Comparison of ENCODE assay signal across 13 mouse cellular contexts in the genomic region with DNA sequence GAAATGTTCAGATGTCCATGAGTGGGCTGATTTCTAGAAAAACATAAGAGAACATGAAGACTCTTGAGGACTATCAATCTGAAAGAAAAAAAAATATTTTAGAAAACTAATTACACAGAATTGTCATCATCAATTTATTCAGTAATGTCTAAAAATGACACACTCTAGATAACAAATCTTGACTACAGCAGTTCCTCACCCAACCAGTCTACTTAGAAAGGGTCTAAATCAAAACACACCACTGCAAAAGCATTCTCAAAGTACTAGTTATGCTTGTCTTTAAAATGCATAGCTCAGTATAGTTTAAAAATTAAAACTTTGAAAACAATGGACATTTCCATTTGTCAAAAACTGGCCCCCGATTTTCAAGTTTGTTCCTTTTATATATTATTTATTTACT. TPM values are rescaled to one million over a fixed set of nuclear protein-coding genes. Genes with fewer than 3 reads are reported as not detected.
DNase-seq lines count a peak whose midpoint lies in the region; ATAC-seq lines count a peak whose summit lies in the region.
"Had no signal": no experiment of that assay in that cellular context is flagged by ENCODE, and none has a peak within 500 bp of the region (broad histone marks: within the 10 kb centered on the region; RNA-seq: fewer than 3 reads in every experiment).

No protein-coding gene starts in this region.

- no peak for DNase-seq in hindbrain, embryonic 10.5 days (ENCODE audit: low spot score)
- DNase-seq in midbrain, embryonic 14.5 days = no peak
- DNase-seq in gastrocnemius, postnatal 4 days (ENCODE audit: low spot score in 2 of 2) = no peak
- no peak for DNase-seq in urinary bladder, adult 2 months (ENCODE audit: low spot score)
- DNase-seq: cerebellum, adult 2 months; kidney, adult 2 months; lung, postnatal 36 days; spleen, adult 18-20 months; thymus, adult 2 months had no signal

- H3K9ac ChIP-seq in hindbrain, embryonic 16.5 days (ENCODE audit: low read depth, low read length) = no peak overlapping the region
- no peak overlapping the region for H3K9ac ChIP-seq in midbrain, embryonic 14.5 days (replicated peaks; ENCODE audit: low read length)
- no peak overlapping the region for H3K9ac ChIP-seq in midbrain, embryonic 15.5 days
- H3K9ac ChIP-seq in hindbrain, embryonic 15.5 days = no peak overlapping the region
- no peak overlapping the region for H3K9ac ChIP-seq in neural tube, embryonic 13.5 days

- WGBS in hindbrain, embryonic 10.5 days = 84% methylated on average over 1 of the region's 1 CpGs
- WGBS in hindbrain, embryonic 16.5 days = 89% methylated on average over 1 of the region's 1 CpGs
- 89% methylated on average over 1 of the region's 1 CpGs for WGBS in midbrain, embryonic 14.5 days
- WGBS in midbrain, embryonic 15.5 days = 96% methylated on average over 1 of the region's 1 CpGs
- 92% methylated on average over 1 of the region's 1 CpGs for WGBS in hindbrain, embryonic 15.5 days
- WGBS in neural tube, embryonic 13.5 days = 84% methylated on average over 1 of the region's 1 CpGs

- H3K27me3 ChIP-seq in hindbrain, embryonic 10.5 days (ENCODE audit: insufficient read depth, poor library complexity, severe bottlenecking) = no peaks in the 10 kb centered on the region
- H3K27me3 ChIP-seq in hindbrain, embryonic 16.5 days (replicated peaks; ENCODE audit: control insufficient read depth, insufficient read depth, low read length) = no peaks in the 10 kb centered on the region
- no peaks in the 10 kb centered on the region for H3K27me3 ChIP-seq in midbrain, embryonic 14.5 days (ENCODE audit: control insufficient read depth, insufficient read depth, low read length)
- no peaks in the 10 kb centered on the region for H3K27me3 ChIP-seq in midbrain, embryonic 15.5 days (replicated peaks)
- H3K27me3 ChIP-seq in hindbrain, embryonic 15.5 days = no peaks in the 10 kb centered on the region
- H3K27me3 ChIP-seq in neural tube, embryonic 13.5 days = no peaks in the 10 kb centered on the region

- H3K36me3 ChIP-seq in hindbrain, embryonic 10.5 days = peaks cover 25% of the 10 kb centered on the region
- 0 out of 2 replicates have a peak, but pooled peaks cover 4% of the 10 kb centered on the region for H3K36me3 ChIP-seq in hindbrain, embryonic 16.5 days (ENCODE audit: control insufficient read depth, insufficient read depth, low read length)
- peaks cover 17% of the 10 kb centered on the region for H3K36me3 ChIP-seq in midbrain, embryonic 14.5 days (ENCODE audit: control insufficient read depth, insufficient read depth, low read length)
- no peaks in the 10 kb centered on the region; the same call in 1 of the 2 replicates for H3K36me3 ChIP-seq in midbrain, embryonic 15.5 days (replicated peaks)
- peaks cover 8% of the 10 kb centered on the region for H3K36me3 ChIP-seq in hindbrain, embryonic 15.5 days
- H3K36me3 ChIP-seq in neural tube, embryonic 13.5 days = peaks cover 20% of the 10 kb centered on the region

- H3K4me1 ChIP-seq in hindbrain, embryonic 10.5 days (replicated peaks) = peaks cover 28% of the 10 kb centered on the region
- H3K4me1 ChIP-seq in hindbrain, embryonic 16.5 days (ENCODE audit: control insufficient read depth, insufficient read depth, low read depth, low read length) = peaks cover 27% of the 10 kb centered on the region
- peaks cover 39% of the 10 kb centered on the region for H3K4me1 ChIP-seq in midbrain, embryonic 14.5 days (ENCODE audit: control insufficient read depth, insufficient read depth, low read length)
- peaks cover 46% of the 10 kb centered on the region for H3K4me1 ChIP-seq in midbrain, embryonic 15.5 days
- H3K4me1 ChIP-seq in hindbrain, embryonic 15.5 days (replicated peaks) = peaks cover 52% of the 10 kb centered on the region
- peaks cover 56% of the 10 kb centered on the region for H3K4me1 ChIP-seq in neural tube, embryonic 13.5 days (replicated peaks)

- H3K9me3 ChIP-seq in hindbrain, embryonic 10.5 days = no peaks in the 10 kb centered on the region
- H3K9me3 ChIP-seq in hindbrain, embryonic 16.5 days (ENCODE audit: control insufficient read depth, low read length) = no peaks in the 10 kb centered on the region
- no peaks in the 10 kb centered on the region for H3K9me3 ChIP-seq in midbrain, embryonic 14.5 days (ENCODE audit: control insufficient read depth, low read length)
- H3K9me3 ChIP-seq in midbrain, embryonic 15.5 days = no peaks in the 10 kb centered on the region
- no peaks in the 10 kb centered on the region for H3K9me3 ChIP-seq in hindbrain, embryonic 15.5 days
- H3K9me3 ChIP-seq in neural tube, embryonic 13.5 days = no peaks in the 10 kb centered on the region

- no peak overlapping the region for H3K27ac ChIP-seq in hindbrain, embryonic 10.5 days
- no peak overlapping the region for H3K27ac ChIP-seq in hindbrain, embryonic 16.5 days (ENCODE audit: low read depth, low read length)
- H3K27ac ChIP-seq in midbrain, embryonic 14.5 days (replicated peaks; ENCODE audit: low read depth, low read length) = no peak overlapping the region
- no peak overlapping the region for H3K27ac ChIP-seq in midbrain, embryonic 15.5 days
- no peak overlapping the region for H3K27ac ChIP-seq in hindbrain, embryonic 15.5 days (replicated peaks)
- H3K27ac ChIP-seq in neural tube, embryonic 13.5 days (replicated peaks) = no peak overlapping the region

- H3K4me3 ChIP-seq in hindbrain, embryonic 10.5 days = peak overlapping the region; percentile 34
- H3K4me3 ChIP-seq in hindbrain, embryonic 16.5 days (ENCODE audit: low read length) = no peak overlapping the region
- H3K4me3 ChIP-seq in midbrain, embryonic 14.5 days (replicated peaks; ENCODE audit: low read depth, low read length) = no peak overlapping the region
- H3K4me3 ChIP-seq in midbrain, embryonic 15.5 days = no peak overlapping the region
- 0 out of 2 replicates have a peak overlapping the region, but pooled peaks have one; percentile 60 for H3K4me3 ChIP-seq in hindbrain, embryonic 15.5 days
- no peak overlapping the region for H3K4me3 ChIP-seq in neural tube, embryonic 13.5 days

- H3K4me2 ChIP-seq in hindbrain, embryonic 16.5 days (ENCODE audit: low read length) = no peak overlapping the region; the same call in 1 of the 2 replicates
- H3K4me2 ChIP-seq in midbrain, embryonic 14.5 days (ENCODE audit: low read length) = peak overlapping the region; percentile 79
- H3K4me2 ChIP-seq in midbrain, embryonic 15.5 days = no peak overlapping the region
- H3K4me2 ChIP-seq in hindbrain, embryonic 15.5 days = peak overlapping the region; percentile 79
- peak overlapping the region; percentile 70 for H3K4me2 ChIP-seq in neural tube, embryonic 13.5 days

- no peak for ATAC-seq in hindbrain, embryonic 16.5 days
- no peak for ATAC-seq in midbrain, embryonic 14.5 days (ENCODE audit: low FRiP score, low TSS enrichment)
- no peak for ATAC-seq in midbrain, embryonic 15.5 days (replicated peaks)
- no peak for ATAC-seq in hindbrain, embryonic 15.5 days (ENCODE audit: low FRiP score, low read depth)
- ATAC-seq in neural tube, embryonic 13.5 days (ENCODE audit: low read depth) = no peak

RNA-seq across cellular contexts. Expression of gene Birc2, which starts 1.6 kb away (rescaled TPM):
- 26.6 and 34.6 TPM in 2 replicates for polyA plus RNA-seq in hindbrain, embryonic 10.5 days (2016; fragmentation: Nextera tagmentation; extraction: Ambion mirVana)
- 35.4 and 43.5 TPM in 2 replicates for polyA plus RNA-seq in hindbrain, embryonic 16.5 days (2015; fragmentation: Nextera tagmentation; extraction: Ambion mirVana)
- 41.7 and 57.7 TPM in 2 replicates for polyA plus RNA-seq in midbrain, embryonic 14.5 days (2014; fragmentation: Nextera tagmentation; extraction: Ambion mirVana)
- polyA plus RNA-seq in midbrain, embryonic 15.5 days (2015; fragmentation: Nextera tagmentation; extraction: Ambion mirVana) = 42.3 and 45.5 TPM in 2 replicates
- 35.0 and 44.8 TPM in 2 replicates for polyA plus RNA-seq in hindbrain, embryonic 15.5 days (2015; fragmentation: Nextera tagmentation; extraction: Ambion mirVana)
- 38.6 and 44.4 TPM in 2 replicates for polyA plus RNA-seq in neural tube, embryonic 13.5 days (2015; fragmentation: Nextera tagmentation; extraction: Ambion mirVana)
- 10 to 100 TPM; 22.0 to 28.1 TPM for total RNA-seq in gastrocnemius, postnatal 4 days (2021)
- polyA plus RNA-seq in urinary bladder, adult 2 months (2012; rRNA removed) = 23.6 and 27.7 TPM in 2 replicates

RNA-seq across cellular contexts. Expression of gene Birc3, which starts 37.7 kb away (rescaled TPM):
- 3.3 and 3.8 TPM in 2 replicates for polyA plus RNA-seq in hindbrain, embryonic 10.5 days (2016; fragmentation: Nextera tagmentation; extraction: Ambion mirVana)
- polyA plus RNA-seq in hindbrain, embryonic 16.5 days (2015; fragmentation: Nextera tagmentation; extraction: Ambion mirVana) = 1.8 and 2.9 TPM in 2 replicates
- 0.51 and 2.0 TPM in 2 replicates for polyA plus RNA-seq in midbrain, embryonic 14.5 days (2014; fragmentation: Nextera tagmentation; extraction: Ambion mirVana)
- polyA plus RNA-seq in midbrain, embryonic 15.5 days (2015; fragmentation: Nextera tagmentation; extraction: Ambion mirVana) = 2.3 and 2.7 TPM in 2 replicates
- polyA plus RNA-seq in hindbrain, embryonic 15.5 days (2015; fragmentation: Nextera tagmentation; extraction: Ambion mirVana) = 2.2 and 2.4 TPM in 2 replicates
- polyA plus RNA-seq in neural tube, embryonic 13.5 days (2015; fragmentation: Nextera tagmentation; extraction: Ambion mirVana) = 2.3 and 3.1 TPM in 2 replicates
- total RNA-seq in gastrocnemius, postnatal 4 days (2021) = 10 to 100 TPM; 12.6 to 14.1 TPM
- polyA plus RNA-seq in urinary bladder, adult 2 months (2012; rRNA removed) = 18.2 and 21.2 TPM in 2 replicates

Comparison
In these comparisons a context has a peak if more than half of its experiments do, and no peak if none do; other contexts are left out.
1. H3K4me3 ChIP-seq: peak in hindbrain, embryonic 10.5 days (single experiment) and hindbrain, embryonic 15.5 days (single experiment); none in hindbrain, embryonic 16.5 days (single experiment), midbrain, embryonic 14.5 days (single experiment), midbrain, embryonic 15.5 days (single experiment) and neural tube, embryonic 13.5 days (single experiment).
2. H3K4me2 ChIP-seq: peak in midbrain, embryonic 14.5 days (single experiment), hindbrain, embryonic 15.5 days (single experiment) and neural tube, embryonic 13.5 days (single experiment); none in hindbrain, embryonic 16.5 days (single experiment) and midbrain, embryonic 15.5 days (single experiment).